ENCODE assay signal across 8 mouse cellular contexts in the genomic region with DNA sequence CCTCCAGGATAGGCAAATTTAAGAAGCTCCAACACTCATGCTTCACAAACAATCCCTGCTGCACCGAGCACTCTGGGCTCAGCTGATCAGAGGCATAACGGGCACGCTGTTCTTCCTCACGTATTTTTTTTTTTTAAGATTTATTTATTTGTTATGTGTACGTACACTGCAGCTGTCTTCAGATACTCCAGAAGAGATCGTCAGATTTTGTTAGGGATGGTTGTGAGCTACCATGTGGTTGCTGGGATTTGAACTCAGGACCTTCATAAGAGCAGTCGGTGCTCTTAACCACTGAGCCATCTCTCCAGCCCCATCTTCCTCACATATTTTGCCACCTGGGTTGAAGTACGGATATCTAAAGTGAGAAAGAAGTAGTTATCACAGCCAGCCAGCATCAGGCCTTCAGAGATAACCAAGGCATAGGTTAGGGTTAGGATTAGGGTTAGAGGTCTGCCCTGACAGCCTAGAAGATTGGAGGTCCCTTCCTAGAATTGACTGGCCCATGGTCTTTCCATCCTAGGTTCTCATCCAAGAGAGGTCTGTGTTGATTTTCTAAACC. TPM values are rescaled to one million over a fixed set of nuclear protein-coding genes. Genes with fewer than 3 reads are reported as not detected.
DNase-seq lines count a peak whose midpoint lies in the region; ATAC-seq and TF ChIP-seq lines count a peak whose summit lies in the region.

Gene Rab26 (minus strand): TSS at position 51 of the 559 bp plus-strand sequence.

- TF ChIP-seq CTCF in heart, postnatal 0 days (IDR thresholded peaks at IDR 0.05; ENCODE audit: low read depth) = no peak

- no peaks in the 10 kb centered on the region for H3K9me3 ChIP-seq in heart, postnatal 0 days (replicated peaks; ENCODE audit: control insufficient read depth, low read length)
- no peaks in the 10 kb centered on the region for H3K9me3 ChIP-seq in hindbrain, embryonic 15.5 days
- no peaks in the 10 kb centered on the region for H3K9me3 ChIP-seq in liver, embryonic 16.5 days (replicated peaks; ENCODE audit: control insufficient read depth, low read length)

- ATAC-seq in heart, postnatal 0 days (ENCODE audit: insufficient read depth, low read depth) = no peak
- ATAC-seq in hindbrain, embryonic 15.5 days (ENCODE audit: low FRiP score, low read depth) = no peak
- ATAC-seq in liver, embryonic 16.5 days (ENCODE audit: low read depth) = no peak

- DNase-seq in heart, postnatal 0 days (ENCODE audit: low spot score) = no peak
- no peak for DNase-seq in heart, adult 8-10 months (ENCODE audit: low spot score)
- no peak for DNase-seq in MN1 (ENCODE audit: low spot score)
- no peak for DNase-seq in gastrocnemius, adult 18-20 months (ENCODE audit: low spot score)
- DNase-seq in thymus, postnatal 4 days = no peak

- H3K27ac ChIP-seq in heart, postnatal 0 days (ENCODE audit: low read depth) = no peak within 1 kb of the TSS
- no peak within 1 kb of the TSS for H3K27ac ChIP-seq in brown adipose tissue, adult 24 weeks (replicated peaks; ENCODE audit: low read depth, low read length)
- 0 out of 2 replicates have a peak within 1 kb of the TSS, but pooled peaks have one; percentile 35 for H3K27ac ChIP-seq in hindbrain, embryonic 15.5 days (replicated peaks)
- no peak within 1 kb of the TSS for H3K27ac ChIP-seq in liver, embryonic 16.5 days (ENCODE audit: low read length)

- peak within 1 kb of the TSS; percentile 32 for H3K4me3 ChIP-seq in heart, postnatal 0 days (ENCODE audit: low read depth, low read length)
- peak within 1 kb of the TSS; percentile 40 for H3K4me3 ChIP-seq in brown adipose tissue, adult 24 weeks (ENCODE audit: insufficient read depth, low read depth, low read length)
- peak within 1 kb of the TSS; percentile 39 for H3K4me3 ChIP-seq in hindbrain, embryonic 15.5 days
- peak within 1 kb of the TSS; percentile 57 for H3K4me3 ChIP-seq in liver, embryonic 16.5 days (ENCODE audit: low read depth, low read length)

- TF ChIP-seq EP300 in heart, postnatal 0 days (IDR thresholded peaks at IDR 0.05; ENCODE audit: low read depth) = no peak

- no peaks in the 10 kb centered on the region for H3K27me3 ChIP-seq in heart, postnatal 0 days (ENCODE audit: control insufficient read depth, insufficient read depth, low read length)
- no peaks in the 10 kb centered on the region for H3K27me3 ChIP-seq in hindbrain, embryonic 15.5 days
- no peaks in the 10 kb centered on the region for H3K27me3 ChIP-seq in liver, embryonic 16.5 days (ENCODE audit: control insufficient read depth, insufficient read depth, low read depth, low read length)

- WGBS in heart, postnatal 0 days = 91% methylated on average over 8 of the region's 8 CpGs
- WGBS in hindbrain, embryonic 15.5 days = 84% methylated on average over 8 of the region's 8 CpGs
- 50% methylated on average over 8 of the region's 8 CpGs for WGBS in liver, embryonic 16.5 days (ENCODE audit: insufficient replicate concordance)

- H3K4me2 ChIP-seq in heart, postnatal 0 days (ENCODE audit: low read depth, low read length) = peak within 1 kb of the TSS; percentile 63
- peak within 1 kb of the TSS; percentile 84 for H3K4me2 ChIP-seq in hindbrain, embryonic 15.5 days
- peak within 1 kb of the TSS; percentile 86 for H3K4me2 ChIP-seq in liver, embryonic 16.5 days (ENCODE audit: low read depth, low read length)

- 0 out of 2 replicates have a peak, but pooled peaks cover 7% of the 10 kb centered on the region for H3K36me3 ChIP-seq in heart, postnatal 0 days (replicated peaks; ENCODE audit: control insufficient read depth, insufficient read depth, low read length)
- no peaks in the 10 kb centered on the region for H3K36me3 ChIP-seq in hindbrain, embryonic 15.5 days
- no peaks in the 10 kb centered on the region for H3K36me3 ChIP-seq in liver, embryonic 16.5 days (ENCODE audit: control insufficient read depth, insufficient read depth)

- H3K9ac ChIP-seq in heart, postnatal 0 days (replicated peaks; ENCODE audit: low read depth, low read length) = peak within 1 kb of the TSS; percentile 9; the same call in 1 of the 2 replicates
- peak within 1 kb of the TSS; percentile 26 for H3K9ac ChIP-seq in hindbrain, embryonic 15.5 days
- H3K9ac ChIP-seq in liver, embryonic 16.5 days (ENCODE audit: low read depth, low read length) = peak within 1 kb of the TSS; percentile 56

- H3K4me1 ChIP-seq in heart, postnatal 0 days (ENCODE audit: control insufficient read depth, insufficient read depth) = peaks cover 13% of the 10 kb centered on the region
- H3K4me1 ChIP-seq in brown adipose tissue, adult 24 weeks (ENCODE audit: control insufficient read depth, insufficient read depth, insufficient read length, low read length) = peaks cover 9% of the 10 kb centered on the region; the same call in 1 of the 2 replicates
- peaks cover 55% of the 10 kb centered on the region for H3K4me1 ChIP-seq in hindbrain, embryonic 15.5 days (replicated peaks)
- peaks cover 27% of the 10 kb centered on the region for H3K4me1 ChIP-seq in liver, embryonic 16.5 days (ENCODE audit: control insufficient read depth, low read depth, low read length)

RNA-seq across cellular contexts. Expression of gene Rab26, which starts in this region (rescaled TPM):
- 0.27 TPM in 1 of 2 replicates, not detected in the other for total RNA-seq in heart, postnatal 0 days (2014; rRNA removed; ENCODE audit: low replicate concordance)
- 0.46 and 0.54 TPM in 2 replicates for polyA plus RNA-seq in heart, postnatal 0 days (2015; fragmentation: Nextera tagmentation; extraction: Ambion mirVana)
- under 1 TPM in 3 of 4 experiments, not detected in 1; 0.23 to 0.50 (median 0.25) TPM for total RNA-seq in heart, adult 8-10 months (2022)
- polyA plus RNA-seq in brown adipose tissue, adult 24 weeks (2012; ENCODE audit: insufficient read depth, insufficient read length, missing spikeins) = not detected in 2 replicates
- polyA plus RNA-seq in hindbrain, embryonic 15.5 days (2015; fragmentation: Nextera tagmentation; extraction: Ambion mirVana) = 6.3 and 8.2 TPM in 2 replicates
- 0.46 and 0.87 TPM in 2 replicates for polyA plus RNA-seq in liver, embryonic 16.5 days (2015; fragmentation: Nextera tagmentation; extraction: Ambion mirVana)
- total RNA-seq in gastrocnemius, adult 18-20 months (2021) = not detected
